Mouse (Mus musculus): Measurements from ENCODE around the gene Plekha3. TPM values are rescaled to one million over a fixed set of nuclear protein-coding genes. Genes with fewer than 3 reads are reported as not detected.
A peak's percentile ranks its signal among the peaks of the same experiment; 100 is the strongest.

Gene Plekha3
- polyA plus RNA-seq, 1 experiment, result 13.1 TPM

DNA sequence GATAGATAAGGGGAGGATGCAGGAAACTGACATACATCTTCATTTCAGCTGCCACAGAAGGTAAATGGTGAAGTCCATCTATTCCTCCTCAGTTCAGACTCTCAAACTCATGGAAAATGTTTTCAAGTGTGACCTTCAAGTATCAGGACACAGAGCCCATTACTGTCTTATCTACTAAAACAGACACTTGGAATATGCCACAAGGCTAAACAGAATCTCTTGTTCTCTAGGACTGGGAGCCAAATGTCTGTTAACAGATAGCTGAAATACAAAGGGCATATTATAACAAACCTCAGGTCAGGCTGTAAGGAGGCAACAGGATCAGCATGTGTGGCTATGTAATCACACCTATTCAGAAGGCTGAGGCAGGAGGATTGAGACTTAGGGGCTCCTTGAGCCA is 31.3 kb upstream of the Plekha3 start:
- no peak for TF ChIP-seq POLR2A (IDR thresholded peaks at IDR 0.05; ENCODE audit: insufficient read length, low read depth)
- TF ChIP-seq E2F4 (IDR thresholded peaks at IDR 0.05; ENCODE audit: insufficient read depth), result no peak
- TF ChIP-seq CEBPB (IDR thresholded peaks at IDR 0.05; ENCODE audit: insufficient read depth, poor library complexity, severe bottlenecking), result no peak
- no peak for TF ChIP-seq TCF3 (IDR thresholded peaks at IDR 0.05; ENCODE audit: insufficient read length, low read depth)
- TF ChIP-seq MYOD1 (IDR thresholded peaks at IDR 0.05; ENCODE audit: control insufficient read depth in 1 of 3, insufficient read length in 2 of 3, low read depth in 2 of 3), result no peak
- TF ChIP-seq MYOG (IDR thresholded peaks at IDR 0.05; ENCODE audit: control insufficient read depth in 1 of 3, insufficient read depth in 1 of 3, insufficient read length in 2 of 3, low read depth in 2 of 3), result no peak
- no peak for TF ChIP-seq SRF (IDR thresholded peaks at IDR 0.05; ENCODE audit: control insufficient read depth, insufficient read length, low read depth)
- no peak for TF ChIP-seq TCF12 (IDR thresholded peaks at IDR 0.05; ENCODE audit: insufficient read depth, poor library complexity, severe bottlenecking)
- no peak for TF ChIP-seq REST (IDR thresholded peaks at IDR 0.05; ENCODE audit: insufficient read depth, insufficient read length)
- no peak for TF ChIP-seq MAX (IDR thresholded peaks at IDR 0.05; ENCODE audit: low read depth)
- no peak for TF ChIP-seq POLR2AphosphoS2 (IDR thresholded peaks at IDR 0.05; ENCODE audit: insufficient read length, low read depth)
- no peak for TF ChIP-seq USF1 (IDR thresholded peaks at IDR 0.05; ENCODE audit: low read depth)
- Histone ChIP-seq H3K4me3 (no peak overlapping the region), H3K36me3 (ENCODE audit: control insufficient read depth, insufficient read depth) (peaks cover 4% of the 10 kb centered on the region), H3K79me2 (ENCODE audit: control insufficient read depth, insufficient read depth) (no peaks in the 10 kb centered on the region), H3K4me2 (ENCODE audit: low read depth) (no peak overlapping the region), H3K27me3 (ENCODE audit: control insufficient read depth, insufficient read depth, insufficient read length) (no peaks in the 10 kb centered on the region), H3ac (ENCODE audit: control insufficient read depth, insufficient read length) (no peak overlapping the region)

DNA sequence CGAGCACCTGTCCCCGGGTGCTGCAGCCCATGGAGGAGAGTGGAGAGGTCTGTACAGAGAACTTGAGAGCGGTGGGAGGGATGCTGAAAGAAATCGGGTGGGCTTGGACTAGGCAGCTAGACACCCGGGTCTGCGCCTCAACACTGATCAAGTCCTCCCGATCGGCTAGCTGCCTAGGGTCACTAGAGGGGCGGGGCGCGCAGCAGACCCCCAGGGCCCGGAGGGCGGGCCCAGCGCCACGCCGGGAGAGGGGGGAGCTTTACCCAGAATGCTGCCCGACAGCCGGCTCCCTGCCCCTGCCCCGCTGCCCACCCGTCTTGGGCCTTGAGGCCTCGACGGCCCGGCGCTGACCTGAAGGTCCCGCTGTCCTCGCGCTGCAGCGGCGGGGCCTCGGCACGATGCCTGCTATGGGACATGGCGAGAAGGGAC is 27.6 kb upstream of the Plekha3 start:
- TF ChIP-seq MYOG (IDR thresholded peaks at IDR 0.05; ENCODE audit: control insufficient read depth in 1 of 3, insufficient read depth in 1 of 3, insufficient read length in 2 of 3, low read depth in 2 of 3), result peak in 1 of 3 experiments; percentile 18
- no peak for TF ChIP-seq SRF (IDR thresholded peaks at IDR 0.05; ENCODE audit: control insufficient read depth, insufficient read length, low read depth)
- H3K36me3 ChIP-seq (ENCODE audit: control insufficient read depth, insufficient read depth), result peaks cover under 1% of the 10 kb centered on the region
- peak overlapping the region; percentile 95 for H3K4me2 ChIP-seq (ENCODE audit: low read depth)
- peak overlapping the region; percentile 21 for H3ac ChIP-seq (ENCODE audit: control insufficient read depth, insufficient read length)
- no peaks in the 10 kb centered on the region for H3K27me3 ChIP-seq (ENCODE audit: control insufficient read depth, insufficient read depth, insufficient read length)
- H3K79me2 ChIP-seq (ENCODE audit: control insufficient read depth, insufficient read depth), result no peaks in the 10 kb centered on the region
- peak overlapping the region; percentile 38 for H3K4me3 ChIP-seq

- peak within 1 kb of the TSS; percentile 95 for H3K4me2 ChIP-seq (ENCODE audit: low read depth)
- peak within 1 kb of the TSS; percentile 38 for H3K4me3 ChIP-seq
- no peaks in the 10 kb centered on the region for H3K36me3 ChIP-seq (ENCODE audit: control insufficient read depth, insufficient read depth)
- peak within 1 kb of the TSS; percentile 21 for H3ac ChIP-seq (ENCODE audit: control insufficient read depth, insufficient read length)
- no peaks in the 10 kb centered on the region for H3K79me2 ChIP-seq (ENCODE audit: control insufficient read depth, insufficient read depth)
- TF ChIP-seq POLR2AphosphoS2 (IDR thresholded peaks at IDR 0.05; ENCODE audit: insufficient read length, low read depth), result peak; percentile 83
- no peak for TF ChIP-seq REST (IDR thresholded peaks at IDR 0.05; ENCODE audit: insufficient read depth, insufficient read length)
- no peak for TF ChIP-seq MYOD1 (IDR thresholded peaks at IDR 0.05; ENCODE audit: control insufficient read depth in 1 of 3, insufficient read length in 2 of 3, low read depth in 2 of 3)
- TF ChIP-seq CEBPB (IDR thresholded peaks at IDR 0.05; ENCODE audit: insufficient read depth, poor library complexity, severe bottlenecking), result no peak
- TF ChIP-seq SRF (IDR thresholded peaks at IDR 0.05; ENCODE audit: control insufficient read depth, insufficient read length, low read depth), result peak; percentile 48
- no peak for TF ChIP-seq MYOG (IDR thresholded peaks at IDR 0.05; ENCODE audit: control insufficient read depth in 1 of 3, insufficient read depth in 1 of 3, insufficient read length in 2 of 3, low read depth in 2 of 3)
- no peak for TF ChIP-seq TCF3 (IDR thresholded peaks at IDR 0.05; ENCODE audit: insufficient read length, low read depth)
- no peak for TF ChIP-seq MAX (IDR thresholded peaks at IDR 0.05; ENCODE audit: low read depth)
- TF ChIP-seq POLR2A (IDR thresholded peaks at IDR 0.05; ENCODE audit: insufficient read length, low read depth), result peak; percentile 91
- no peak for TF ChIP-seq E2F4 (IDR thresholded peaks at IDR 0.05; ENCODE audit: insufficient read depth)
- no peak for TF ChIP-seq TCF12 (IDR thresholded peaks at IDR 0.05; ENCODE audit: insufficient read depth, poor library complexity, severe bottlenecking)
- no peaks in the 10 kb centered on the region for H3K27me3 ChIP-seq (ENCODE audit: control insufficient read depth, insufficient read depth, insufficient read length)
Observed at GRCm38 (mm10) chr2:76647883-76648570, 27.1 kb upstream of the Plekha3 start, which contains the start of the genes Prkra and Pjvk. Prkra (minus strand) TSS chr2:76648015. Pjvk (plus strand) TSS chr2:76648476.

- TF ChIP-seq TCF3 (IDR thresholded peaks at IDR 0.05; ENCODE audit: insufficient read length, low read depth), result no peak
- TF ChIP-seq USF1 (IDR thresholded peaks at IDR 0.05; ENCODE audit: low read depth), result no peak
- no peak for TF ChIP-seq POLR2A (IDR thresholded peaks at IDR 0.05; ENCODE audit: insufficient read length, low read depth)
- no peak for TF ChIP-seq SRF (IDR thresholded peaks at IDR 0.05; ENCODE audit: control insufficient read depth, insufficient read length, low read depth)
- no peak for TF ChIP-seq POLR2AphosphoS2 (IDR thresholded peaks at IDR 0.05; ENCODE audit: insufficient read length, low read depth)
- no peak for TF ChIP-seq TCF12 (IDR thresholded peaks at IDR 0.05; ENCODE audit: insufficient read depth, poor library complexity, severe bottlenecking)
- Histone ChIP-seq H3K79me2 (ENCODE audit: control insufficient read depth, insufficient read depth) (no peaks in the 10 kb centered on the region), H3K4me3 (peak overlapping the region; percentile 38), H3K27me3 (ENCODE audit: control insufficient read depth, insufficient read depth, insufficient read length) (no peaks in the 10 kb centered on the region), H3K36me3 (ENCODE audit: control insufficient read depth, insufficient read depth) (no peaks in the 10 kb centered on the region), H3K4me2 (ENCODE audit: low read depth) (peak overlapping the region; percentile 87), H3ac (ENCODE audit: control insufficient read depth, insufficient read length) (no peak overlapping the region)
Observed at GRCm38 (mm10) chr2:76648666-76649141, 26.4 kb upstream of the Plekha3 start.

- Histone ChIP-seq H3K36me3 (ENCODE audit: control insufficient read depth, insufficient read depth) (no peaks in the 10 kb centered on the region), H3ac (ENCODE audit: control insufficient read depth, insufficient read length) (no peak overlapping the region), H3K79me2 (ENCODE audit: control insufficient read depth, insufficient read depth) (no peaks in the 10 kb centered on the region), H3K4me3 (no peak overlapping the region), H3K4me2 (ENCODE audit: low read depth) (no peak overlapping the region), H3K27me3 (ENCODE audit: control insufficient read depth, insufficient read depth, insufficient read length) (no peaks in the 10 kb centered on the region)
- no peak for TF ChIP-seq USF1 (IDR thresholded peaks at IDR 0.05; ENCODE audit: low read depth)
- no peak for TF ChIP-seq SRF (IDR thresholded peaks at IDR 0.05; ENCODE audit: control insufficient read depth, insufficient read length, low read depth)
- TF ChIP-seq TCF3 (IDR thresholded peaks at IDR 0.05; ENCODE audit: insufficient read length, low read depth), result no peak
Observed at GRCm38 (mm10) chr2:76653070-76653469, 22.0 kb upstream of the Plekha3 start.

Data from myocyte (in vitro differentiated cells).